Mouse (Mus musculus) CD8-positive naive resting alpha-beta T cell, adult 57 days (primary cell): ENCODE data around the gene 0610037L13Rik. TPM values are rescaled to one million over a fixed set of nuclear protein-coding genes. Genes with fewer than 3 reads are reported as not detected.

Source experiments
- total RNA-seq: library from RNA; stranded (reverse); gene quantifications from one replicate; pipeline ENCODE4 v1.2.4, GENCODE M21; 2023

Gene 0610037L13Rik
- 44.9 TPM for total RNA-seq

DNA sequence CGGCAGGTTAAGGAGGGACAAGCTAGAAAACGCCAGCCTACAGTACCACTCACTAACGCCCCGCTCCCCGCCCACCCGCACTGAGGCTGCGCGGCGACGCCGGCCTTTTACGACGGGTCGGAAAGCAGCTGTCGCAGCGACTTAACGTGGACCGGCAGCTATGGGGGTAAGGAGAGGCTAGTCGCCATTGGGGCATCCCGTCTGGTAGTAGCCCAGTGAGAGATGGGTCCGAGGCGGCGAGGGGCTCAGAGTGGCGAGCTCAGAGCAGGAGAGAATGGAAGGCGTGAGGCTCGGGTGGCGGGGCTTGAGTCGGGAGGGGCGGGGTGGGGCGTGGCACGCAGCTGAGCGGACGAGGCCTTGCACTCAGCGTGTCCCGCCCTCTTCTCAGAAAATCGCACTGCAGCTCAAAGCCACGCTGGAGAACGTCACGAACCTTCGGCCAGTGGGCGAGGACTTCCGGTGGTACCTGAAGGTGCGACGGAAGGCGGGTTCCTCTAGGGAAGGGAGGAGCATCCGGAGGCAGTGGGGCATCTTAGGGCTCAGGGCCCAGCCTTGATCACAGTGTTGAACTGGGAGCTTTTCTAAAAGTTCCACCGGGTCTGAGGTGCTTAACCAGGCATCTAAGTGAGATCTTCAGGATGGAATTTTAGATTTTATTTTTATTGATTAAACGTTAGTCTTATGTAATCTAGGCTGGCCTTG lies at the start of gene 0610037L13Rik:
Gene 0610037L13Rik (plus strand): TSS at position 83 of the 702 bp plus-strand sequence.

GRCm38 (mm10) chr4:107879254-107880050 lies 10.2 kb upstream of the 0610037L13Rik start, which contains the start of gene Magoh:
Magoh (plus strand) TSS chr4:107879755.

GRCm38 (mm10) chr4:107923145-107923802 lies 33.7 kb downstream of the 0610037L13Rik start, which contains the start of gene Cpt2:
Cpt2 (minus strand) TSS chr4:107923610.

Other genes starting within 250 kb of the 0610037L13Rik start
- gene Dmrtb1, start 205.6 kb upstream of the 0610037L13Rik start, total RNA-seq, result not detected
- gene Lrp8, start 87.6 kb upstream of the 0610037L13Rik start, total RNA-seq, result 5.1 TPM
- gene Magoh, start 10.1 kb upstream of the 0610037L13Rik start, total RNA-seq, result 84.8 TPM
- 10.0 TPM for gene Cpt2, start 33.8 kb downstream of the 0610037L13Rik start, total RNA-seq
- not detected for gene Slc1a7, start 78.5 kb downstream of the 0610037L13Rik start, total RNA-seq
- gene Podn, start 206.6 kb downstream of the 0610037L13Rik start, total RNA-seq, result 0.83 TPM